Mouse (Mus musculus): Measurements from ENCODE around the gene Gm45021.
A peak's percentile ranks its signal among the peaks of the same experiment; 100 is the strongest.
"Not testable (repeated sequence)": the region's sequence is repeated elsewhere in the genome, so short reads cannot be mapped to it uniquely, and the experiment has no call there.

The Gm45021 gene

GRCm38 (mm10) chr6:48613464-48613863 lies 24.1 kb downstream of the Gm45021 start:
- DNase-seq (ENCODE audit: inconsistent ontology term) = no peak

DNA sequence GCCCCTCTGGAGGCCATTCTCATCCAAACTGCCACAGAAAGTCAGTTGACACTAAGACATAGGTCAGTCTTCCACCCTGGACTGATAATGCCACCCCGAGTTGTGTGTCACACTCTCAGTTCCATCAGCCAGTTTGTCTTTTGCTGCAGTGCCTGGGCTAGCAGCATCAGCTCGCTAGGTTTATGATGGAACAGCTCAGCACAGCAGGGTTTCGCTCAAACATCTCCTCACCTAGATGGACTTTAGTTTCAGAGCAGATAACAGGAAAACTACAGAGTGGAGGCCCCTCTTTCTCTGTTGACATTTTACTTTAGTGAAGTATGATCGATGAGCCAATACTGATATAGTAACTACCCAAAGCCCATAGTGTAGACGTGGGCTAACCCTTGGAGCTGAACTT lies 25.3 kb downstream of the Gm45021 start:
- no peak for DNase-seq (ENCODE audit: inconsistent ontology term)

DNA sequence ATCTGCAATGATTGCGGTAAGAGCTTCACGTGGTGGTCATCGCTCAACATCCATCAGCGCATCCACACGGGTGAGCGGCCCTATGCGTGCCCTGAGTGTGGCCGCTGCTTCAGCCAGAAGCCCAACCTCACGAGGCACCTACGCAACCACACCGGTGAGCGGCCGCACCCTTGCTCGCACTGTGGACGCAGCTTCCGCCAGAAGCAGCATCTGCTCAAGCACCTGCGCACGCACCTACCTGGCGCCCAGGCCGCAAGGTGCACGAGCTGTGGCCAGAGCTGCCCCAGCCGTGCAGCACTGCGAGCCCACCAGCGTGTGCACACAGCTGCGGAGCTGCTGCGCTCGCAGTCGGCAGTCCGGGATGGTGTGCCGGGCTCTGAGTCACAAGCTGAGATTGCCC lies 30.6 kb downstream of the Gm45021 start:
- DNase-seq (ENCODE audit: inconsistent ontology term) = no peak

GRCm38 (mm10) chr6:48622186-48622843 lies 32.9 kb downstream of the Gm45021 start:
- DNase-seq (ENCODE audit: inconsistent ontology term) = not testable (repeated sequence)

DNA sequence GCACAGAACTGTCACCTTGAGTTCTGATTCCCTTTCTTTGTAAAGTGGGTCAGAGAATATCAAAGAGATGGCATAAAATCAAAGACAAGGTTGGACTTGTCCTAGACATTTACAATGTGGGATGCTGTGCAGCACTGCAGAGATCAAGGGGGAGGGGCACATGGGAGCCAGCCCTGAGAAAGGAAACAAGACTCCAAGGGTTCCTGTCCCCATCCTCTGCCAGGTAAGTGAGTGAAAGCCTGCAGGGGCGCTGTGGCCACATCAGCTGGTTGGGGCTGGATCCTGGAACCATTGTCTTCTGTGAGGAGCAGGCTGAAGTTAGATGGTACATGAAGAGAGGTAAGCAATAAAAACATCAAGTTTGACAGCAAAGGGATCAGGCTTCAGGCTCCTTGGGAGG lies 34.0 kb downstream of the Gm45021 start:
- DNase-seq (ENCODE audit: inconsistent ontology term) = no peak

DNA sequence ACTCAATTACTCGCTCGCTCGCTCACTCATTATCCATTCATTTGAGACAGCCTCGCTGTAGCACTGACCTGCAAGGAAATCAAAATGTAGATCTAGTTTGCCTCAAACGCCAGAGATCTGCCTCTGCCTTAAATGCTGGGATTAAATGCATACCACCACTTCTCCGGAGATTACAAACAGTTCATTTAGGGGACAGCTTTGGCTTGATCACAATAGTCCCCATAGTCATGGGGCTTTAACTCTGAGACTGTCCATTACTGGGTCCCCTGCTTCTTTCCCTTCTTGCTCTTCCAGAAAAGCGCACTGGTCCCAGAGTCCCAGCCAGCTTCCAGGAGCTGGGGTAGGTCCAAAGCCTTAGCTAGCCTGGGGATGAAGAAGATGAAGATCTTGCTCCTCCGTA lies 37.1 kb downstream of the Gm45021 start, which contains the start of gene AI854703:
Gene AI854703, plus strand, starts transcription at position 301 of the 400 bp plus-strand sequence.
- DNase-seq (ENCODE audit: inconsistent ontology term) = no peak

- DNase-seq (ENCODE audit: inconsistent ontology term) = peak; percentile 57
These were observed 37.6 kb downstream of the Gm45021 start for GRCm38 (mm10) chr6:48626984-48627383.

DNA sequence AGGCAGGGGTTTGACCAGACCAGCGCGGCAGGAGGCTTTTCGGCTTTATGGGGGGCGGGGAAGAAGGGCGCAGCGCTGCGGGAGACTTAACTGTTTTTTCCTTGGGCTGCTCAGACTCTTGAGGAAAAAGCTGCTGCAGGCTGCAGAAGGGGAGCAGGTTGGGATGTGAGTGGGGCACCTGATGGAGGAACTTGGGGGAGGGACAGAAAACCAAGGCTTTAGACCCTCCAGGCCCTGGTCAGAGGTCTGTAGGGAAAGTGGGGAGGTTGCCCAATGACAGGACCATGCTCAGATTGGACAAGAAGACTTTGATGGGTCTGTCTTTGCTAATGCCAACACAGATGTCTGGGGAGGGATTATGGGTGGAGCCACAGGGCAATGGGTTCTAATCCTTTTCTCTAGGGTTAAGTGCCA lies 38.1 kb downstream of the Gm45021 start:
- DNase-seq (ENCODE audit: inconsistent ontology term) = no peak

GRCm38 (mm10) chr6:48628377-48628776 lies 39.0 kb downstream of the Gm45021 start:
- no peak for DNase-seq (ENCODE audit: inconsistent ontology term)

GRCm38 (mm10) chr6:48628808-48629660 lies 39.6 kb downstream of the Gm45021 start:
- DNase-seq (ENCODE audit: inconsistent ontology term) = peak; percentile 38

GRCm38 (mm10) chr6:48629661-48630034 lies 40.2 kb downstream of the Gm45021 start:
- DNase-seq (ENCODE audit: inconsistent ontology term) = no peak

GRCm38 (mm10) chr6:48630831-48631230 lies 41.4 kb downstream of the Gm45021 start:
- no peak for DNase-seq (ENCODE audit: inconsistent ontology term)

DNA sequence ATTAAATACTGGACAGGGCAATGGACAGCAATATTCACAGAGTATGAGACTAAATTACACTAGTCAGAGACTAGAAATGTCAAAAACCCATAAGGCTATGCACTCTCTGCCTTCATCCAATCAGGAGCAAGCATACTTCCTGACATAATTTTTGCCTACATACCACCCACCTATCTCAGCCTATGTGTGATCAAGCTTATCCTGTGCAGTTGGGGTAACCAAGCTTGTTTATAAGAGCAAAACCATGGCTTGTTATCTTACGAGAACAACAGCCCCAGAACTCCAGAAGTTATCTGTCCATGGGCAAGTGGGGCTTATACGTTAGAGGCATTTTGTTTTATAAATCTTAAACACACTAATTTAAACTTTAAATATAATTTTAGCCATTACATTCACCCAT lies 45.7 kb downstream of the Gm45021 start:
- DNase-seq (ENCODE audit: inconsistent ontology term) = no peak

DNA sequence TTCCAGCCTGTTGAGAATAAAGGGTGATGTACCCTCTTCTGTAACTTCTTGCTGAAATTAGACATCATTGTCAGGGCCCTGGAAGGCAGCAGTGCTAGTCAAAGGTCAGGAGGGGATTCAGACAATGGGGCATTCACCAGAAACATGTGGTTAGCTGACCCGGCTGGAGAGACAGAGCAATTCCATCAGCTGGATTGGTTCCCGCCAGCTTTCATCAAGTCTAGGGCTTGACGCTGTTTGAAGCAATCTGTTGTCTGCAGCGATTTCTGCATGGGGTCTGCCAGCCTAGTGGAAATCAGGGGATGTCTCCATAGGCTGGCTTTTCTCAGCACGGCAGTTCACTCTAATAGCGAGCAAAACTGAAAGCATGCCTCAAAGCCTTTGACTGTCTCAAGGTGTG lies 47.1 kb downstream of the Gm45021 start:
- peak; percentile 58 for DNase-seq (ENCODE audit: inconsistent ontology term)

- no peak for DNase-seq (ENCODE audit: inconsistent ontology term)
These were observed 48.5 kb downstream of the Gm45021 start for GRCm38 (mm10) chr6:48637811-48638500.

DNA sequence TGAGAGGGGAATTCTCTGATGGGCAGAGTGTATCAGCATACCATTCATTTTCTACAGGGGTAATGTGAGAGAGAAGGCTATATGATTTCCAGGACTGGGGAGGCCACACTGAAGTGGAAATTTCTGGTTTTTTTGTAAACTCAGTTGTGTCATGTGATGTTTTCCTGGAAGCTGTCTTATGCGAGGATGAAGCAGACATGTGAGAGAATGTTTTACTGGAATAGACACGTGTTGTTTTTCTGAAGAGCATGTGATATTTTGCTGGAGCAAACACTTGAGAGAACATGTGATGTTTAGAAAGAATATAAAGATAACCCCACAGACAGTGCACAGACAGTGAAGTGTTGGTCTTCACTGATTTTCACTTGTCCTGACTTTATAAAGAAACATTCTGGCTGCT lies 49.1 kb downstream of the Gm45021 start:
- no peak for DNase-seq (ENCODE audit: inconsistent ontology term)

GRCm38 (mm10) chr6:48641391-48641790 lies 52.0 kb downstream of the Gm45021 start:
- no peak for DNase-seq (ENCODE audit: inconsistent ontology term)

GRCm38 (mm10) chr6:48642764-48643292 lies 53.4 kb downstream of the Gm45021 start:
- DNase-seq (ENCODE audit: inconsistent ontology term) = peak; percentile 61

DNA sequence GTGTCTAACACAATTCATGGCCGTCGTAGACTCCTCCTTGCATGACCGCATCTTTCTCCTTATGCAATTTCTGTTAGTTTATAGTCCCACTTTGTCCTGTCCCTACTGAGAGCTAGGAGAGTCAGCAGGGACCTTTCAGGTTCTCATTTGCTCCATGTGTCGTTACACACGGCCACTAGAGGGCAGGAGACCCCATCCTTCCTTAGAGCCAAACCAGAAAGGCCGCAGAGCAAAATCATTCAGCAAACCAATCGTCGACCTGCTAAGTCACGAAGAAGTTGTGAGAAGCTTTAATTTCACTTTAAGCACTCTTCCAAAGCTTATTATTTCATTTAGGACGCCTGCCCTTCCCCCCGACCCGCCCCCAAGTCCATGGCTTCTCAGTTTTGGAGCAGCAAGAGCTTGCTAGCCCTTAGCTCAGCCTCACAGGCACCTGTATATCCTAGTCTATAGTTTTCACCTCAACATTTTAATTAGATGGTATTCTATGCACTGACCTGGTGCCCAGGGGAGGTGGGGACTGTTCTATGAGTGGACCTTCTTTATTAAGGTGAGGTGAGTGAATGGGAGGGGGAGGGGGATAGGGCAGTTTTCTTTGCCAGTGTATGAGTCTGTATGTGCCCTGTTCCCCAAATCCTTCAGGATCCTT lies 56.4 kb downstream of the Gm45021 start:
- DNase-seq (ENCODE audit: inconsistent ontology term) = peak; percentile 62

GRCm38 (mm10) chr6:48646309-48646690 lies 56.9 kb downstream of the Gm45021 start:
- no peak for DNase-seq (ENCODE audit: inconsistent ontology term)

DNA sequence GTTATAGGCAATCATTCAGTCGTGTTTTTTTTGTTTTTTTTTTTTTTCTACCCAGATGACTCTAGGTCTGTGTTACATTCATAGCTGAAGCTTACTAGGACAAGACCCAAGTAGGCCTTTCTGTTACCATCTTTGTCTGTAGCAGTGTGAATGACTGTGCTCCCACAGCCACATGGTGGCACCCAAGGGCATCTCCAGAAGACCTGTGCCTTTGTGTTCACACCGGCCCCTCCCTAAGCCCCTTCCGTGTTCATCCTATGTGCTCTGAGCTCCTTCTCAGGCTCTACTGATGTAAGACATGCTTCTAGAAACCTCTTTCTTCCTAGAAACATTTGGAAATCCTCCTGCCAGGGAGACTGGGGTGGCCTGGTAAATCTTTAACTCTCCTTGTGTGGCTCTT lies 57.6 kb downstream of the Gm45021 start, which contains the start of gene Gimap8:
Gene Gimap8, plus strand, starts transcription at position 240 of the 400 bp plus-strand sequence.
- no peak for DNase-seq (ENCODE audit: inconsistent ontology term)

DNA sequence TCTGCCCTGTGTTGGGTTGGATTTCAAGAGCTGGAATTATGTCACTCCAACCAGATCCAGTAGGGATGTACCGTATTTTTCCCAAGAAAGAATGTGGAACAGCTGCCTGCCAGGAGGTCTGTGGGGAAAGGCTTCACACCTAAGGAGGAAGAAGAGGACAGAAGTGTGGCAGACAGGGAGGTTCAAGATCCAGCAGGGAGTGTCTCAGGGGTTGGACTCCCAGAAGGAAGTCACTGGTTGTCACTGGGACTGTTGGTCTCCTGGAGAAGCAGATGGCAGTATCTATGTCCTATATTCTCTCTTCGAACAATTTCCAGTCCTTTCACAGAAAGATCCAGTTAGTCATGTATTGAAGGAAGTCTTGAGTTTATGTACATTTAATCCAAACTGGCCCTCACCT lies 58.2 kb downstream of the Gm45021 start:
- DNase-seq (ENCODE audit: inconsistent ontology term) = no peak
